Mouse (Mus musculus): ENCODE results near the gene Tmod3. TPM values are rescaled to one million over a fixed set of nuclear protein-coding genes. Genes with fewer than 3 reads are reported as not detected.
"Not testable (repeated sequence)": the region's sequence is repeated elsewhere in the genome, so short reads cannot be mapped to it uniquely, and the experiment has no call there.

Tmod3 gene
- polyA plus RNA-seq, 1 experiment from 2014 or later = 106 TPM

- Histone ChIP-seq H3K36me3 (replicated peaks; ENCODE audit: control insufficient read depth, insufficient read depth, low read depth, low read length) (no peaks in the 10 kb centered on the region), H3K9ac (replicated peaks; ENCODE audit: low read length) (no peak overlapping the region), H3K27ac (replicated peaks; ENCODE audit: low read depth, low read length) (no peak overlapping the region), H3K27me3 (ENCODE audit: control insufficient read depth, insufficient read depth, low read length) (no peaks in the 10 kb centered on the region), H3K9me3 (replicated peaks; ENCODE audit: control insufficient read depth, low read length) (no peaks in the 10 kb centered on the region), H3K4me3 (ENCODE audit: low read depth, low read length) (no peak overlapping the region), H3K4me2 (ENCODE audit: low read depth, low read length) (no peak overlapping the region), H3K4me1 (ENCODE audit: control insufficient read depth, insufficient read depth, low read length) (no peaks in the 10 kb centered on the region; the same call in 1 of the 2 replicates)
- WGBS = 83% methylated on average over 12 of the region's 12 CpGs
- no peak for DNase-seq (ENCODE audit: low spot score)
- ATAC-seq (replicated peaks; ENCODE audit: insufficient number of reproducible peaks, low FRiP score, low TSS enrichment, low read depth) = no peak
Measured at GRCm38 (mm10) chr9:75546885-75547553, 12.4 kb downstream of the Tmod3 start.

- DNase-seq (ENCODE audit: low spot score) = no peak
- Histone ChIP-seq H3K27ac (replicated peaks; ENCODE audit: low read depth, low read length) (no peak overlapping the region), H3K4me1 (ENCODE audit: control insufficient read depth, insufficient read depth, low read length) (no peaks in the 10 kb centered on the region), H3K9ac (replicated peaks; ENCODE audit: low read length) (no peak overlapping the region), H3K36me3 (replicated peaks; ENCODE audit: control insufficient read depth, insufficient read depth, low read depth, low read length) (no peaks in the 10 kb centered on the region), H3K9me3 (replicated peaks; ENCODE audit: control insufficient read depth, low read length) (no peaks in the 10 kb centered on the region), H3K4me2 (ENCODE audit: low read depth, low read length) (no peak overlapping the region), H3K4me3 (ENCODE audit: low read depth, low read length) (no peak overlapping the region), H3K27me3 (ENCODE audit: control insufficient read depth, insufficient read depth, low read length) (no peaks in the 10 kb centered on the region)
- no peak for ATAC-seq (replicated peaks; ENCODE audit: insufficient number of reproducible peaks, low FRiP score, low TSS enrichment, low read depth)
- 88% methylated on average over 8 of the region's 8 CpGs for WGBS
Measured at GRCm38 (mm10) chr9:75545514-75545913, 13.9 kb downstream of the Tmod3 start.

GRCm38 (mm10) chr9:75541497-75541896 lies 18.0 kb downstream of the Tmod3 start:
- Histone ChIP-seq H3K4me1 (ENCODE audit: control insufficient read depth, insufficient read depth, low read length) (no peaks in the 10 kb centered on the region), H3K4me2 (ENCODE audit: low read depth, low read length) (no peak overlapping the region), H3K27me3 (ENCODE audit: control insufficient read depth, insufficient read depth, low read length) (no peaks in the 10 kb centered on the region), H3K36me3 (replicated peaks; ENCODE audit: control insufficient read depth, insufficient read depth, low read depth, low read length) (no peaks in the 10 kb centered on the region), H3K27ac (replicated peaks; ENCODE audit: low read depth, low read length) (no peak overlapping the region), H3K9ac (replicated peaks; ENCODE audit: low read length) (no peak overlapping the region), H3K9me3 (replicated peaks; ENCODE audit: control insufficient read depth, low read length) (no peaks in the 10 kb centered on the region), H3K4me3 (ENCODE audit: low read depth, low read length) (no peak overlapping the region)
- WGBS = 23% methylated on average over 5 of the region's 5 CpGs
- no peak for ATAC-seq (replicated peaks; ENCODE audit: insufficient number of reproducible peaks, low FRiP score, low TSS enrichment, low read depth)
- no peak for DNase-seq (ENCODE audit: low spot score)

GRCm38 (mm10) chr9:75536422-75536821 lies 23.0 kb downstream of the Tmod3 start:
- 90% methylated on average over 1 of the region's 1 CpGs for WGBS
- no peaks in the 10 kb centered on the region for H3K4me1 ChIP-seq (ENCODE audit: control insufficient read depth, insufficient read depth, low read length)
- H3K27me3 ChIP-seq (ENCODE audit: control insufficient read depth, insufficient read depth, low read length) = no peaks in the 10 kb centered on the region

GRCm38 (mm10) chr9:75534431-75534962 lies 25.0 kb downstream of the Tmod3 start:
- H3K4me1 ChIP-seq (ENCODE audit: control insufficient read depth, insufficient read depth, low read length) = no peaks in the 10 kb centered on the region
- H3K27me3 ChIP-seq (ENCODE audit: control insufficient read depth, insufficient read depth, low read length) = no peaks in the 10 kb centered on the region
- no peaks in the 10 kb centered on the region for H3K9me3 ChIP-seq (replicated peaks; ENCODE audit: control insufficient read depth, low read length)
- ATAC-seq (replicated peaks; ENCODE audit: insufficient number of reproducible peaks, low FRiP score, low TSS enrichment, low read depth) = no peak
- WGBS = 88% methylated on average over 8 of the region's 8 CpGs
- H3K4me3 ChIP-seq (ENCODE audit: low read depth, low read length) = no peak overlapping the region
- H3K36me3 ChIP-seq (replicated peaks; ENCODE audit: control insufficient read depth, insufficient read depth, low read depth, low read length) = no peaks in the 10 kb centered on the region
- no peak for DNase-seq (ENCODE audit: low spot score)
- no peak overlapping the region for H3K4me2 ChIP-seq (ENCODE audit: low read depth, low read length)
- no peak overlapping the region for H3K9ac ChIP-seq (replicated peaks; ENCODE audit: low read length)
- H3K27ac ChIP-seq (replicated peaks; ENCODE audit: low read depth, low read length) = no peak overlapping the region

More at GRCm38 (mm10) chr9:75536422-75536821, 23.0 kb downstream of the Tmod3 start:
- Histone ChIP-seq H3K36me3 (replicated peaks; ENCODE audit: control insufficient read depth, insufficient read depth, low read depth, low read length) (no peaks in the 10 kb centered on the region), H3K9ac (replicated peaks; ENCODE audit: low read length) (no peak overlapping the region), H3K4me2 (ENCODE audit: low read depth, low read length) (no peak overlapping the region), H3K9me3 (replicated peaks; ENCODE audit: control insufficient read depth, low read length) (no peaks in the 10 kb centered on the region), H3K27ac (replicated peaks; ENCODE audit: low read depth, low read length) (no peak overlapping the region), H3K4me3 (ENCODE audit: low read depth, low read length) (no peak overlapping the region)
- DNase-seq (ENCODE audit: low spot score) (no peak), ATAC-seq (replicated peaks; ENCODE audit: insufficient number of reproducible peaks, low FRiP score, low TSS enrichment, low read depth) (no peak)

- not testable (repeated sequence) for H3K36me3 ChIP-seq (replicated peaks; ENCODE audit: control insufficient read depth, insufficient read depth, low read depth, low read length); H3K27me3 ChIP-seq (ENCODE audit: control insufficient read depth, insufficient read depth, low read length); H3K27ac ChIP-seq (replicated peaks; ENCODE audit: low read depth, low read length); H3K4me1 ChIP-seq (ENCODE audit: control insufficient read depth, insufficient read depth, low read length); ATAC-seq (replicated peaks; ENCODE audit: insufficient number of reproducible peaks, low FRiP score, low TSS enrichment, low read depth); H3K9ac ChIP-seq (replicated peaks; ENCODE audit: low read length); DNase-seq (ENCODE audit: low spot score); H3K4me3 ChIP-seq (ENCODE audit: low read depth, low read length); H3K4me2 ChIP-seq (ENCODE audit: low read depth, low read length); H3K9me3 ChIP-seq (replicated peaks; ENCODE audit: control insufficient read depth, low read length)
- 85% methylated on average over 8 of the region's 9 CpGs for WGBS
Measured at GRCm38 (mm10) chr9:75532989-75533388, 26.5 kb downstream of the Tmod3 start.

- H3K4me2 ChIP-seq (ENCODE audit: low read depth, low read length) = no peak overlapping the region
- ATAC-seq (replicated peaks; ENCODE audit: insufficient number of reproducible peaks, low FRiP score, low TSS enrichment, low read depth) (no peak), DNase-seq (ENCODE audit: low spot score) (no peak)
- H3K27ac ChIP-seq (replicated peaks; ENCODE audit: low read depth, low read length) = no peak overlapping the region
- H3K4me3 ChIP-seq (ENCODE audit: low read depth, low read length) = no peak overlapping the region
- H3K9me3 ChIP-seq (replicated peaks; ENCODE audit: control insufficient read depth, low read length) = no peaks in the 10 kb centered on the region
- 91% methylated on average over 7 of the region's 7 CpGs for WGBS
- H3K27me3 ChIP-seq (ENCODE audit: control insufficient read depth, insufficient read depth, low read length) = no peaks in the 10 kb centered on the region
- no peaks in the 10 kb centered on the region for H3K4me1 ChIP-seq (ENCODE audit: control insufficient read depth, insufficient read depth, low read length)
- no peaks in the 10 kb centered on the region for H3K36me3 ChIP-seq (replicated peaks; ENCODE audit: control insufficient read depth, insufficient read depth, low read depth, low read length)
- H3K9ac ChIP-seq (replicated peaks; ENCODE audit: low read length) = no peak overlapping the region
Measured at GRCm38 (mm10) chr9:75532461-75532860, 27.0 kb downstream of the Tmod3 start.

- WGBS = 87% methylated on average over 5 of the region's 5 CpGs
- H3K4me1 ChIP-seq (ENCODE audit: control insufficient read depth, insufficient read depth, low read length) = no peaks in the 10 kb centered on the region
- no peak overlapping the region for H3K27ac ChIP-seq (replicated peaks; ENCODE audit: low read depth, low read length)
- no peak overlapping the region for H3K4me3 ChIP-seq (ENCODE audit: low read depth, low read length)
- no peak for DNase-seq (ENCODE audit: low spot score)
- H3K27me3 ChIP-seq (ENCODE audit: control insufficient read depth, insufficient read depth, low read length) = no peaks in the 10 kb centered on the region
- no peak overlapping the region for H3K4me2 ChIP-seq (ENCODE audit: low read depth, low read length)
- no peaks in the 10 kb centered on the region for H3K36me3 ChIP-seq (replicated peaks; ENCODE audit: control insufficient read depth, insufficient read depth, low read depth, low read length)
- no peak for ATAC-seq (replicated peaks; ENCODE audit: insufficient number of reproducible peaks, low FRiP score, low TSS enrichment, low read depth)
- no peaks in the 10 kb centered on the region for H3K9me3 ChIP-seq (replicated peaks; ENCODE audit: control insufficient read depth, low read length)
- H3K9ac ChIP-seq (replicated peaks; ENCODE audit: low read length) = no peak overlapping the region
Measured at GRCm38 (mm10) chr9:75529358-75529757, 30.1 kb downstream of the Tmod3 start.
